Mouse (Mus musculus) cerebellum, postnatal 4 days (tissue): ENCODE measurements around the gene Hoxb3.

ENCODE experiments used
- DNase-seq, 2 experiments: peaks; one replicate each; pipeline ENCODE4 v3.0.0; 2022; ENCODE audit warnings: low spot score in 2 of 2, mixed read lengths in 1 of 2

The Hoxb3 gene

DNA sequence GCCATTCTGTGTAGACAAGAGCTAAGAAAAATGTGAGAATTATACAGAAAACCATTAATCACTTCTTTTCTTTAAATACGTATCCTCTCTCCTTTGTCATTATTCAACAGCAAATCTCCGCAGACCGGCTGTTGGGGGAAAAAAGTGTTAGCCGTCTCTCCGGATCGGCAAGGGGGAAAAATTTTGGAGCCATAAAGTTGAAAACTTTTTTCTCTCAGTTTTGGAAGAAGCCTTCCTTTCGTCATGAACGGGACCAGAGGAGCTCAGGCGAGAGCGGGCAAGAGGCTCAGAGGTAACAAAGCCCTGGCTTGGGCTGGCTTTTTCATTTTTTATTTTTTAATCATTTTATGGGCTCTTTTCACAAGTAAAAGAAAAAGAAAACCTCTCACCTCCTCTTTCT lies at the start of gene Hoxb3:
Gene Hoxb3 (plus strand): TSS at position 173 of the 400 bp plus-strand sequence.
- DNase-seq: no peak

DNA sequence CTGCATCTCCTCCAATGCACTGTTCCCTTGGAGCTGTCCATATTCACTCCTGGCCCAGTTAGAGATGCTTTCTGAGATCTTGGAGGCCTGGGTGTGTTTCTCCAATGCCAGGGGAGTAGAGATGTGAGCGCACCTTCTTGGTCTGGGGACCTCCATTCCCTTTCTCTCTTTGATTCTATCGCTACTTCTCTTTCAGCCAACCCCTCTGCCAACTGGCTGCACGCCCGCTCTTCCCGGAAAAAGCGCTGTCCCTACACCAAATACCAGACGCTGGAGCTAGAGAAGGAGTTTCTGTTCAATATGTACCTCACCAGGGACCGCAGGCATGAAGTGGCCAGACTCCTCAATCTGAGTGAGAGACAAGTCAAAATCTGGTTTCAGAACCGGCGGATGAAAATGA lies 48.7 kb upstream of the Hoxb3 start:
- DNase-seq: no peak

DNA sequence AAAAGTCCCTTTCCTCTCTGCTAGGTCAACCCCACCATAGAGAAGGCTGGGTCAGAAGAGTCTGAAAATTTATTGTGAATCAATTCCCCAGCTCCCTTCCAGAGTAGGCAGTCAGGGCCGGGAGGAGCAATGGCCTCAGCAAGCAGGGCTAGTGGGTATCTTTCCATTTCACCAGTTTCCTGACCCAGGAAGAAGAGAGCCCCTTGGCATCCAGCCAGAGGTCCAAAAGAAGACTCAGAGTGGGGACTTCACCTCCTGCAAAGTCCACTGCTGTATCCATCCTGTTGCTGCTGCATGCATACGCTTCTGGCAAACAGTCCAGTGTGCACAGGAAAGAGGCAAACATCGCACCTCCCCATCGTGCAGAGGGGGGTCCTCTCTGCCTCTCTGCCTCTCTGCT lies 47.2 kb upstream of the Hoxb3 start:
- no peak for DNase-seq

DNA sequence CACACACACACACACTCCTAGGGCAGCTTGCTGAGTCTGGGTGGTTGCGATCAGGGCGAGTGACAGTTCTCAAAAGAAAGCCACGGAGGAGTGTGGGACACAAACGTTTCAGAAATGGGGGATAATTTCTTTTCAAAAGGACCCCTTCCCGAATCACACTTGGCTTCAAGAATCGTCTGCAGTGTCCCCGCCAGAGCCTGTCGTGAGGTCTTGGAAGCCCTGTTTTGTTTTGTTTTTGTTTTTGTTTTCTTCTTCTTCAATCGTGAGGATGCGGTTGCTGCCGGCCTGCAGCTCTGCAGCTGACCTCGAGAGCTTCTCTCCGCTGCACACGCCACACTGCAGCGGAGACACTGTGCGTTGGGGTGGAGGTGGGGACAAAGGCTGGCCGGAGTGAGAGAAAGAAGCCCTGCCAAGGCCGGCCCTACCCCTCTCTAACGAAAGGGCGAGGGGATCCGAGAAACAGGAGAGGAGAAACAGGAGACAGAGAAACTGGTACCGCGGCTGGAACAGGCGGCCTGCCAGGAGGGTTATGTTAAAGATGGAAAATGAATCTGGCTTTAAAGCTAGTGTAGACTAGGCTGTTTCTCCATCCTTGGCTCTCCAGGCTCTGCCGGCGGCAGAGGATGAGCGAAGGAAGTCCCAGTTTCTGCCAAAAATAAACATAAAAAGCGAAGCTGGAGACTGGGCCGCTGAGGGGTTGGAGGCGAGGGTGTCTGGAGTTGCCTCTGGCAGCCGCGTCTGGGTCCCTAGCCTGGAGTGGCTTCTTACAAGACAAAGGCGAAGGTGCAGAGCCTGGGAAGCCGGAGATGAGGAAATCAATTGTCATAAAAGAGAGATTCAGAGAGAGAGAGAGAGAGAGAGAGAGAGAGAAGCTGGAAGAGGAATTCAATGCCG lies 45.7 kb upstream of the Hoxb3 start:
- DNase-seq: no peak

DNA sequence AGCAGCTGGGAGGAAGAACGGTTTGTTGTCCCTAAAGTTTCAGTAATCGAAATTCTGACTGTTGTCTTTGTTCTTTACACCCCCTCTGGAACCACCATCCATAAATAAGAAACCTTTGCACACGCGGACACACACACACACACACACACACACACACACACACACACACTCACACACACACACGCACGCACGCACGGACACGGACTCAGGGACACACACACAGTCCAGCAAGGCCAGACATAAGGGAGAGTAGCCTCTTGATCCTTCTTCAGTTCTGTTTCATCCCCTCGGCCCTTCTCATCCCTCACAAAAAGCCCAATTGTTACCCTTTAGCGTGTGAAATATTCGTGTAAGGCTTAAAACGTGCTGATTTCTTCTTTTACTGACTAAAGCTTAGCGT lies 44.8 kb upstream of the Hoxb3 start:
- DNase-seq: no peak

DNA sequence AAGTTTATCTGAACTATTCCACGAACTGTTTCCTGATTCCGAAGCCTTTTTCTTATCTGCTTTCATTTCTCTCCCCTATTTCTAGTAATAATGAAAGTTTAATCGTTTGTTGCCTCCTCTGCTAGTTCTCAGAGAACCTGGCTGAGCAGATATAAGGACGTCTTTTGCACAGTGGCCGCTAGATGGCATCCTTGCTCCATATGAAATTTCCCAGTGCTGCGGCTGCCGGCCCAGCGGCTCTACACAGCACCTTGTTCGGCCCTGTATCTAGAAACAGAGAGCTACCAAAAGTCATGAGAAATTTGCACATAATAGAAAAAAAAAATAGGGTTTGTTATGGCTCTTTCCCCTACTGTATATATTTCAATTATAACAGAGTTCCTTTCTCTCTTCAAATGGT lies 44.4 kb upstream of the Hoxb3 start:
- peak; percentile 78 to 87 for DNase-seq

DNA sequence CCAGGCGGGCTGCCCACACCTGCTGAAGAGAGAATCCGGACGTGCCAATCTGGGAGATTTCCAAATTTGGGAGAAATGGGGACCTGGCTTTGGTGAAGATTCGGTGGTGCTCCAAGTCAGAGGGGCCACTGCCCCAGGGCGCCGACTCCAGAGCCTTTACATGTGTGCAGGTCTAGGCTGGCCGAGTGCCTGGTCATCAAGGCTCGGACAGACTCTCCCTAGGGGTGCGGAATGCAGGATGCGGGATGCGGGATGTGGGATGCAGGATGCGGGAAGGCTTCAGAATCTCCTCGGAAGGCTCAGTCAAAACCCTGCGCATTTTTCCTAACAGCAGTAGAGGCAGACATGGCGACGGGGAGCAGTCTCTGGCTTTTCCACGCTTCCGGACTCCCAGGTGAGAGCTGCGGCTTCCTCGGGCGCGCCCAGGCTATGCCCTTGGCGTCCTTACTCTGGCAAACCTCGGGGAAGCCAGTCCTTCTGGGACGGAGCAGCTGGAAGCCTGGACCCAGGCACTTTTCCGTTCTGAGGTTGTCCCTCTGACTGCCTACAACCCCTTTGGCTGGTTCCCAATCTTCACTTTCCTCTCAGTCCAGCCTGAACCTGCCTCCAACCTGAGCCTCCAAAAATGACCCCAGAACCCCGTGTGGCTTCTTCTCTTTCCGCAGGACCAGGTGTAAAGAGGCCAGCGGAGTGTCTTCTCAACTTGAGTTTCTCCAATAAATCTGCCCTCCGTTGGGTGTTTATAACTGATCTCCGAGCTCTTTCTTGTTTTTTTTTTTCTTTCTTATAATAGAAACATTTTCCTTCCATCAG lies 43.5 kb upstream of the Hoxb3 start:
- DNase-seq: no peak

DNA sequence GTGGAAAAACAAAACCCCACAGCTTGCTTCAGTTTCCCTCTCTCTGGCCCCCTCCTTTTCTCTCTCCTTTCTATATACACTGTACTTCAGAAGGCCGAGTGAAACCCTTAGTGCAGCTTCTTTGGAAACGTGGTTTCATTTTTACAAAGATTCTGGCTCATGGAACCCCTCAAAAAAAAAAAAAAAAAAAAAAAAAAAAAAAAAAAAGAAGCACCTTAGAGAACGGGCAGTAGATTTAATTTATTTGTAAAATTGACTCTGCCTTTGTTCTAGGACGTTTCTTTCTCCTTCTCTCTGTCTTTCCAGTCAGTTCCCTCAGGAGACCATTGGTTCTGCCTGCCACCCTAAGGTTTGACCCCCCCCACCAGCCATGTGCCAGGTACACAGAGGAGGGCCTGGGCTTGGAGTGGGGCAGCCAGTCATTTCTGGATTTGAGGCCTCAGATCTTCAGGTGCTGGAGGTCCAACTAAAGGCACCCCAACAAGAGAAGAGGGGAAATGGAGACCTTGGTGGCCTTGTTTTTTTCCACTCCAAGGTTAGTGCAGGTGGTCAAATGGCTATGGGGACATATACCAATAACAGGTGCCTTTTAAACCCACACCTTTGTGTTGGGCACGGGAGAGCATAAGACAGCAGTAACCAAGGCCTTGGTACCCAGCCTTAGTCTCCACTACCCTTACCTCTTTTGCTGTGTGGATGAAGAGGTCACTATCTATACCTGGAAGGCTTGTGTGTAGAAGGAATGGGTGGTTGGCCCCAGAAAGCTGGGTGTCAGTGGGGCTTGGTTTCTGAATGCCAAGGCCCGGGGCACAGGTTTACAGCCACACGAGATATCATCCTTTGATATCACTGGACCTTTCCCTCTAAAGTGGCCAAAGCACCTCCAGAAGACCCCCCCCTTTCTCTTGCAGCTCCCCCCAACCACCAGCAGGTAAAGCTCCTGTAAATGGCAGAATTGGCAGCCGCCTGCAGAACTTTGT lies 42.4 kb upstream of the Hoxb3 start:
- no peak for DNase-seq

DNA sequence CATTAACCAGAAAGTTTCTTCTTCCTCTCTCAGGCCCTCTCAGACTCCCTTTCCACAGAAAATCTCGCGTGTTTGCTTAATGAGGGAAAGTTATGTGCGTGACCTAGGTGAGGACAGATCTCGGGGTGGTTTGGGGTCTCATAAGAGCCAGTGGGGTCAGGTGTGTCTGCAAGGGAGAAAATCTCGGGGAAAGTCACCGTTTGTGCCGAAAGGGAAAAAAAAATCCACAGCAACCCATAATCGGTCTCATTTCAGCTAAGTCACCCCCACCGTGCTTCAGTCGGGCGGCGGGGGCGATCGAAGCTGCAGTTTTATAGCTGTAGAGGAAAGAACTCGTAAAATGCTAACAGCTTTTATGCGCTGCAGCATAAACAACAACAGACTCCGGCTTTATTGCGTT lies 41.7 kb upstream of the Hoxb3 start:
- DNase-seq: no peak

DNA sequence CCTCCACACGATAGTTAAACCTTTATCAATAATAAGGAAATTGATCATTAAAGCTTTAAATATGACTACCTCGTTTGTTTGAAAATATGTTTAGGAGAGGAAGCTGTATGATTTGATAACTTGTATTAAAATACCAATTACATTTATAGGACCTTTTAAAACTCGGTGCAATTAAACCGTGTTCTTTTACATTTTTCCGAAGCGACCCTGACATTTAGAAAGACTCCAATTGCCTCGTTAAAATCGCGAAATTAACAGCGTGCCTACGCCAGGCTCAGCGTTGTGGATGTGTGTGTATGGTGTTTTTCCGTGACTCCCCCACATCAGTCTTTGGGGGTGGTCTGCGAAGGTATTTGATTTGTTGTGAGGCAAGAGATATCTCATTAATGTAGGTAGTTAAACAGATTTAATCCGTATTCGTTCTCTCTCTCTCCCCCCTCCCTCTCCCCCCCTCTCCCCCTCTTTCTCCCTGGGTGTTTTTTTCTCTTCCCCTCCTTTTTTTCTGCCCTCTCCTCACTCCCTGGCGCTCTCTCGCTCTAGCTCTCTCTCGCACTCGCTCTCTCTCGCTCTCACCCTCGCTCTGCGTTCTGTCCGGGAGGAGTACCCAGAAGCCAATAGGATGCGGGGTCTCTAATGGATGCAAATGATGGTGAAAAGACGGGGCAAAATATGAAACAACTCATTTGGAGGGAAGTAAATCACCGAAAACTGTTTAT lies 41.1 kb upstream of the Hoxb3 start, which contains the start of gene Hoxb8:
Gene Hoxb8 (plus strand): TSS at position 51 of the 716 bp plus-strand sequence.
- no peak for DNase-seq

DNA sequence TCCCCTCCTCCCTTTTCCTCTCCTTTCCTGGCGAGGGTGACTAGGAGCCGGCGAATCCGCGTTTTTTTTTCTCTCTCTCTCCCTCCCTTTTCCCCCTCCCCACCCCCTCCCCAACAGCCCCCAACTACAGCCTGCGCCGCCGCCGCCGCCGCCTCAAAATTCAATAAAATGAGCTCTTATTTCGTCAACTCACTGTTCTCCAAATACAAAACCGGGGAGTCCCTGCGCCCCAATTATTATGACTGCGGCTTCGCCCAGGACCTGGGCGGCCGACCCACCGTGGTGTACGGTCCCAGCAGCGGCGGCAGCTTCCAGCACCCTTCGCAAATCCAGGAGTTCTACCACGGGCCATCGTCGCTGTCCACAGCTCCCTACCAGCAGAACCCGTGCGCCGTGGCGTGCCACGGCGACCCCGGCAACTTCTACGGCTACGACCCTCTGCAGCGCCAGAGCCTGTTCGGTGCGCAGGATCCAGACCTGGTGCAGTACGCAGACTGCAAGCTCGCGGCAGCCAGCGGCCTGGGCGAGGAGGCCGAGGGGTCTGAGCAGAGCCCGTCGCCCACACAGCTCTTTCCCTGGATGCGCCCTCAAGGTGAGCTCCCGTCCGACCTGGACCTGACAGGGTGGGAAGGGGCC lies 40.2 kb upstream of the Hoxb3 start:
- no peak for DNase-seq

DNA sequence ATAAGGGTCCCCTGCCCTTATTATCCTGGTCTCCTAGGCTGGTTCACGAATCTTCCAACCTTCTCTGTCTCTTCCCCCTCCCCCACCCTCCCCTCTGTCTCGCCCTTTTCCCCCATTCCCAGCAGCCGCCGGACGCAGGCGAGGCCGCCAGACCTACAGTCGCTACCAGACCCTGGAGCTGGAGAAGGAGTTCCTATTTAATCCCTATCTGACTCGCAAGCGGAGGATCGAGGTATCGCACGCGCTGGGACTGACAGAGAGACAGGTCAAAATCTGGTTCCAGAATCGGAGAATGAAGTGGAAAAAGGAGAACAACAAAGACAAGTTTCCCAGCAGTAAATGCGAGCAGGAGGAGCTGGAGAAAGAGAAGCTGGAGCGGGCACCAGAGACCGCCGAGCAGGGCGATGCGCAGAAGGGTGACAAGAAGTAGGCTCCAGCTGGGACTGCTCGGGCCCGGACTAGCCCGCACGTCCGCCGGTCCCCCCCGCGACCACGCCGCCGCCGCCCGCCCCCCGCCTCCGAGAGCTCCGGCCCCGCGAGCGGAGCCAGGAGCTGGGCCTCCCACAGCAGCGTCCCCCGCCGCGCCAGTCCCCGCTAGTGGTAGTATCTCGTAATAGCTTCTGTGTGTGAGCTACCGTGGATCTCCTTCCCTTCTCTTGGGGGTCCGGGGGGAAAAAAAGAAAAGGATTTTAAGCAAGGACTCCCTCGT lies 38.9 kb upstream of the Hoxb3 start:
- DNase-seq: no peak

DNA sequence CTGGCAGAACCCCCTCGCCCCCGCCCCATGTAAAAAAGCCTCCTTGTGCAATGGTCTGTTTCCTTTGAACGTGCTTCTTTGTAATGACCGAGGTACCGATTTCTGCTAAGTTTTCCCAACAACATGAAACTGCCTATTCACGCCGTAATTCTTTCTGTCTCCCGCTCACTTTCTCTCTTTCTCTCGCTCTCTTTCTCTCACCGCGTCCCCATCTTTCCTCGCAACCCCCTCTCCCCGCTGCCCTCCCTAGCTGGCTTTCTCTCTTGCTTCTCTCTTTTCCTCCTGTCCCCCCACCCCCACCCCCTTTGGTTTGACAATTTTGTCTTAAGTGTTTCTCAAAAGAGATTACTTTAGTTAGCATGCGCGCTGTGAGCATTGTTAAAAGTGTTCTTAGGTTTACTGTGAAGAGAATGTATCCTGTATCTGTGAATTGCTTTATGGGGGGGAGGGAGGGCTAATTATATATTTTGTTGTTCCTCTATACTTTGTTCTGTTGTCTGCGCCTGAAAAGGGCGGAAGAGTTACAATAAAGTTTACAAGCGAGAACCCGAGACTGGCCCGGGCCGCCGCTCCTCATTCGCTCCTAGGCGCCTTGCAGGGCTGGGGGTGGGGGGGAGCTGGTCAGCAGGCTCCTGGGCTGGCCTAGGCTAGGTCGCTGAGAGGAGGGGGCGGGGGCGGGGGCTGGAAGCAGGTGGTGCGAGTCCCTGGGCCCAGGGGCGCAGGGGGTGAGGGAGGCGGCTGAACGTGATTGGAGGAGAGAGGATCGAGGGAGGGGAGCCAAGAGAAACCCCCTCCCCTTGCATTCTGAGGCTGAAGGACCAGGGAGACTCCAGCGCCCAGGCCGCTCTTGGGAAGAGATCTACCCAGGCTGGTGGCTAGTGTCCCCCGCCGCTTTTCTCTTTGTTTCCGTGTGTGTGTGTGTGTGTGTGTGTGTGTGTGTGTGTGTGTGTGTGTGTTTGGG lies 38.1 kb upstream of the Hoxb3 start:
- no peak for DNase-seq

DNA sequence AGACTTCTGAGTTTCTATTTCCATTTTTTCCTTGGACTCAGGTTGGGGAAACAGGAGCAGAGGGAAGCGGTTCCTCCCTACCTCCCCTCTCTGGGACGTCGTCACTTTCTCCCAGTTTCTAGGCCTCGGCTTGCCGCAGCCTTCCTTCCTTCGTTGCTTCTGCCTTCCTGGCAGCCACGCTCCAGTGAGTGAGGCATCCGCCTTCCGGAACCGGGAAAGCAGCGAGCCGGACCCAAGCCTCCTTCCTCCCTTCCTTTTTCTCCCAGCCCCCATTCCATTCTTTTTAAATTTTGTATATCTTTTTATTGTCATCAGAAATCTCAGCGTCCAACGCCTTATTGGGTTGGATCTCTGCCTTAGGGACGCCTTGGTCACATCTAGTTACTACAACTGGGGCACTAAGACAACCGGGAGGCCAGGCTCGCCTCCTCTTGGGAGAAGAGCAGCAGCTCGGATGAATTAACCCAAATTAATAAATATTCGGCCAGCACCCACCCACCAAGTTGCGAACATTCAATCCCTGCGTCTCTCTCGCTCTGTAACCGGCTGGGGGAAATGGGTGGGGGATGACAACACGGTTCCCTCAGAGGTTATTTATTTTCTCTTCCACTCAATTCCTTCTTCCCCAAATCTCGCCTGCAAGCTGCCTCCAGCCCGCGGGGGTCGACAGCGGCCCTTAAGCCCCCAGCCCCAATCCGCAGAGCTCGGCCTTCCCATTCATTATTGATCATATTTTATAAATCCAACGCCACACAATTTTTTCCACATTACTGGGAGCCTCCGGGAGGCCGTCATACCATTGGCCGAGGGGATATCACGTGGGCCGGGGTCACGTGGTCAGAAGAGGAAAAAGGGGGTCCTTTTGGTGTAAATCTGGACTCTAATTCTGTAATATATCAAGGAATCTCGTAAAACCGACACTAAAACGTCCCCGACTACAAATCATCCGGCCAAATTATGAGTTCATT lies 37.1 kb upstream of the Hoxb3 start, which contains the start of gene Hoxb7:
Gene Hoxb7 (plus strand): TSS at position 853 of the 968 bp plus-strand sequence.
- DNase-seq: no peak

DNA sequence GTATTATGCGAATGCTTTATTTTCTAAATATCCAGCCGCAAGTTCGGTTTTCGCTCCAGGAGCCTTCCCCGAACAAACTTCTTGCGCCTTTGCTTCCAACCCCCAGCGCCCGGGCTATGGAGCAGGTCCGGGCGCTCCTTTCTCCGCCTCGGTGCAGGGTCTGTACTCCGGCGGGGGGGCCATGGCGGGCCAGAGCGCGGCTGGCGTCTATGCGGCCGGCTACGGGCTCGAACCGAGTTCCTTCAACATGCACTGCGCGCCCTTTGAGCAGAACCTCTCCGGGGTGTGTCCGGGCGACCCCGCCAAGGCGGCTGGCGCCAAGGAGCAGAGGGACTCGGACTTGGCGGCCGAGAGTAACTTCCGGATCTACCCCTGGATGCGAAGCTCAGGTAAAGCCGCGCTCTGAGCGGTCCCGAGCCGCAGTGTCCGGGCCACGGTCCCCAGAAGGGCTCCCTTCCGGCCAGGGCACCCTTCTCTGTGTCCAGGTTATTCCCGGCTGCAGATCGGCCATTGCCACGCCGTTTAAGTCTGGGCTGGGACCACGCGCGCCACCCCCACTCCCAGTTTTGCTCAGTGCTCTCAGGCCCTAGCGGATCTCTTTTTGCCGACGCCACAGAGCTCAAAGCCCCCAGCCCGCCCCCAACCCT lies 36.3 kb upstream of the Hoxb3 start:
- DNase-seq: no peak

DNA sequence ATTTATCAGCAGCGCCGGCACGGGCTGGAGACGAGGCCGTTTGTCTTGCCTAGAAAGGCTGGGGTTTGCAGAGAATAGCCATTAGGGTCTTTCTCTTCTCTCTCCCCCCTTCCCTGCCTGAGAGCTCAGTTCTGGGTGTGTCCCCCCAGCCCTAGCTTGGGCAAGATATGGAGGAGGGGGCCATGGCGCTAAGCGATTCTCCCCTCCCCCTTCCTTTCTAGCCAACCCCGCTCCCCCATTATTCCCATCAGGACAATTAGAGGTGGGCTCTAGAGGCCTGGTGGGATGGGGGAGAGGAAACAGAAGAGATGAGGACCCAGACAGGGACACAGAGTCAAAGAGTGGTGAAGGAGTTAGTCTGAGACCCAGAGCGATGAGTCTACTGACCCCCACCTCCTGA lies 35.7 kb upstream of the Hoxb3 start:
- DNase-seq: no peak
